Mouse (Mus musculus): ENCODE measurements at regions not wholly inside any gene's neighbourhood (a gene's known extent, or its start where the extent isn't known, plus 50 kb on each side); places are given as distances from the start of the nearest gene placed in this dataset.

- H3K36me3 ChIP-seq, result no peaks in the 10 kb centered on the region
- peaks cover 14% of the 10 kb centered on the region for H3K4me1 ChIP-seq
- no peaks in the 10 kb centered on the region for H3K9me3 ChIP-seq (replicated peaks)
- WGBS (ENCODE audit: insufficient replicate concordance), result 38% methylated on average over 11 of the region's 11 CpGs
- ATAC-seq, result no peak
- H3K27me3 ChIP-seq (replicated peaks), result 0 out of 2 replicates have a peak, but pooled peaks cover 4% of the 10 kb centered on the region
- no peak overlapping the region for H3K9ac ChIP-seq
- H3K27ac ChIP-seq, result no peak overlapping the region
- H3K4me3 ChIP-seq, result no peak overlapping the region
- no peak overlapping the region for H3K4me2 ChIP-seq
Observed at GRCm38 (mm10) chr8:126162748-126163371, 135.5 kb upstream of the Slc35f3 start.

- no peak overlapping the region for H3K27ac ChIP-seq
- no peak for ATAC-seq
- H3K27me3 ChIP-seq (replicated peaks), result 0 out of 2 replicates have a peak, but pooled peaks cover 4% of the 10 kb centered on the region
- H3K4me1 ChIP-seq, result peaks cover 14% of the 10 kb centered on the region
- H3K4me3 ChIP-seq, result no peak overlapping the region
- no peaks in the 10 kb centered on the region for H3K9me3 ChIP-seq (replicated peaks)
- H3K36me3 ChIP-seq, result no peaks in the 10 kb centered on the region
- WGBS (ENCODE audit: insufficient replicate concordance), result 39% methylated on average over 5 of the region's 5 CpGs
- H3K4me2 ChIP-seq, result no peak overlapping the region
- H3K9ac ChIP-seq, result no peak overlapping the region
Observed at GRCm38 (mm10) chr8:126163954-126164353, 134.4 kb upstream of the Slc35f3 start.

- ATAC-seq, result no peak
- no peak overlapping the region for H3K9ac ChIP-seq
- WGBS (ENCODE audit: insufficient replicate concordance), result 64% methylated on average over 8 of the region's 8 CpGs
- no peaks in the 10 kb centered on the region for H3K9me3 ChIP-seq (replicated peaks)
- no peaks in the 10 kb centered on the region for H3K36me3 ChIP-seq
- no peak overlapping the region for H3K4me2 ChIP-seq
- H3K27ac ChIP-seq, result no peak overlapping the region
- peaks cover 5% of the 10 kb centered on the region for H3K4me1 ChIP-seq
- H3K4me3 ChIP-seq, result no peak overlapping the region
- H3K27me3 ChIP-seq (replicated peaks), result 0 out of 2 replicates have a peak, but pooled peaks cover 4% of the 10 kb centered on the region
Observed at GRCm38 (mm10) chr8:126165486-126166095, 132.8 kb upstream of the Slc35f3 start.

- 0 out of 2 replicates have a peak, but pooled peaks cover 4% of the 10 kb centered on the region for H3K27me3 ChIP-seq (replicated peaks)
- H3K27ac ChIP-seq, result no peak overlapping the region
- no peaks in the 10 kb centered on the region for H3K36me3 ChIP-seq
- no peak for ATAC-seq
- H3K9me3 ChIP-seq (replicated peaks), result no peaks in the 10 kb centered on the region
- no peak overlapping the region for H3K4me2 ChIP-seq
- H3K4me1 ChIP-seq, result no peaks in the 10 kb centered on the region
- WGBS (ENCODE audit: insufficient replicate concordance), result 65% methylated on average over 7 of the region's 7 CpGs
- no peak overlapping the region for H3K9ac ChIP-seq
- H3K4me3 ChIP-seq, result no peak overlapping the region
Observed at GRCm38 (mm10) chr8:126166394-126166793, 132.0 kb upstream of the Slc35f3 start.

- Histone ChIP-seq H3K4me2 (no peak overlapping the region), H3K4me1 (no peaks in the 10 kb centered on the region), H3K9me3 (replicated peaks) (no peaks in the 10 kb centered on the region), H3K4me3 (no peak overlapping the region), H3K9ac (no peak overlapping the region), H3K27me3 (replicated peaks) (no peaks in the 10 kb centered on the region), H3K36me3 (no peaks in the 10 kb centered on the region), H3K27ac (no peak overlapping the region)
- whole genome bisulfite sequencing (ENCODE audit: insufficient replicate concordance), result 59% methylated on average over 7 of the region's 7 CpGs
- no peak for ATAC-seq
Observed at GRCm38 (mm10) chr8:126174451-126174850, 123.9 kb upstream of the Slc35f3 start.

- no peaks in the 10 kb centered on the region for H3K27me3 ChIP-seq (replicated peaks)
- no peak overlapping the region for H3K27ac ChIP-seq
- no peak overlapping the region for H3K4me2 ChIP-seq
- 78% methylated on average over 7 of the region's 7 CpGs for WGBS (ENCODE audit: insufficient replicate concordance)
- ATAC-seq, result no peak
- no peaks in the 10 kb centered on the region for H3K4me1 ChIP-seq
- no peak overlapping the region for H3K4me3 ChIP-seq
- H3K9ac ChIP-seq, result no peak overlapping the region
- no peaks in the 10 kb centered on the region for H3K9me3 ChIP-seq (replicated peaks)
- H3K36me3 ChIP-seq, result no peaks in the 10 kb centered on the region
Observed at GRCm38 (mm10) chr8:126176305-126176704, 122.1 kb upstream of the Slc35f3 start.

GRCm38 (mm10) chr8:126177855-126178254 is 120.5 kb upstream of the Slc35f3 start:
- Histone ChIP-seq H3K27ac (no peak overlapping the region), H3K4me3 (no peak overlapping the region), H3K4me1 (no peaks in the 10 kb centered on the region), H3K9ac (no peak overlapping the region), H3K4me2 (no peak overlapping the region), H3K27me3 (replicated peaks) (no peaks in the 10 kb centered on the region), H3K36me3 (no peaks in the 10 kb centered on the region), H3K9me3 (replicated peaks) (no peaks in the 10 kb centered on the region)
- whole genome bisulfite sequencing (ENCODE audit: insufficient replicate concordance), result 64% methylated on average over 10 of the region's 10 CpGs
- ATAC-seq, result no peak

- no peak for ATAC-seq
- no peaks in the 10 kb centered on the region for H3K36me3 ChIP-seq
Observed at GRCm38 (mm10) chr8:126188741-126189285, 109.5 kb upstream of the Slc35f3 start.

GRCm38 (mm10) chr8:126195616-126196015 is 102.7 kb upstream of the Slc35f3 start:
- no peaks in the 10 kb centered on the region for H3K36me3 ChIP-seq
- ATAC-seq, result no peak
- H3K9me3 ChIP-seq (replicated peaks), result peaks cover 15% of the 10 kb centered on the region; the same call in 1 of the 2 replicates
- no peak overlapping the region for H3K27ac ChIP-seq
- H3K9ac ChIP-seq, result no peak overlapping the region
- 77% methylated on average over 2 of the region's 2 CpGs for whole genome bisulfite sequencing (ENCODE audit: insufficient replicate concordance)
- no peak overlapping the region for H3K4me3 ChIP-seq
- no peaks in the 10 kb centered on the region for H3K27me3 ChIP-seq (replicated peaks)
- no peaks in the 10 kb centered on the region for H3K4me1 ChIP-seq
- H3K4me2 ChIP-seq, result no peak overlapping the region

More at GRCm38 (mm10) chr8:126188741-126189285, 109.5 kb upstream of the Slc35f3 start:
- Histone ChIP-seq H3K4me3 (no peak overlapping the region), H3K27me3 (replicated peaks) (no peaks in the 10 kb centered on the region), H3K9me3 (replicated peaks) (0 out of 2 replicates have a peak, but pooled peaks cover 4% of the 10 kb centered on the region), H3K27ac (no peak overlapping the region), H3K4me1 (no peaks in the 10 kb centered on the region), H3K9ac (no peak overlapping the region), H3K4me2 (no peak overlapping the region)
- WGBS (ENCODE audit: insufficient replicate concordance), result 70% methylated on average over 5 of the region's 5 CpGs

- no peak overlapping the region for H3K4me2 ChIP-seq
- ATAC-seq, result no peak
- H3K27ac ChIP-seq, result no peak overlapping the region
- 76% methylated on average over 8 of the region's 8 CpGs for WGBS (ENCODE audit: insufficient replicate concordance)
- H3K9ac ChIP-seq, result no peak overlapping the region
- no peaks in the 10 kb centered on the region for H3K9me3 ChIP-seq (replicated peaks)
- no peaks in the 10 kb centered on the region for H3K27me3 ChIP-seq (replicated peaks)
- H3K4me3 ChIP-seq, result no peak overlapping the region
- H3K36me3 ChIP-seq, result no peaks in the 10 kb centered on the region
- no peaks in the 10 kb centered on the region for H3K4me1 ChIP-seq
Observed at GRCm38 (mm10) chr8:126210561-126210960, 87.8 kb upstream of the Slc35f3 start.

- H3K4me1 ChIP-seq, result no peaks in the 10 kb centered on the region
- H3K9ac ChIP-seq, result no peak overlapping the region
- H3K4me3 ChIP-seq, result no peak overlapping the region
- no peak overlapping the region for H3K27ac ChIP-seq
- no peak for ATAC-seq
- H3K4me2 ChIP-seq, result no peak overlapping the region
- no peaks in the 10 kb centered on the region for H3K9me3 ChIP-seq (replicated peaks)
- no peaks in the 10 kb centered on the region for H3K36me3 ChIP-seq
- no peaks in the 10 kb centered on the region for H3K27me3 ChIP-seq (replicated peaks)
- WGBS (ENCODE audit: insufficient replicate concordance), result 85% methylated on average over 5 of the region's 5 CpGs
Observed at GRCm38 (mm10) chr8:126212802-126213201, 85.6 kb upstream of the Slc35f3 start.

- no peak for ATAC-seq
- Histone ChIP-seq H3K4me1 (no peaks in the 10 kb centered on the region), H3K4me2 (no peak overlapping the region), H3K9me3 (replicated peaks) (no peaks in the 10 kb centered on the region), H3K4me3 (no peak overlapping the region), H3K27ac (no peak overlapping the region), H3K9ac (no peak overlapping the region), H3K27me3 (replicated peaks) (no peaks in the 10 kb centered on the region), H3K36me3 (no peaks in the 10 kb centered on the region)
- WGBS (ENCODE audit: insufficient replicate concordance), result 63% methylated on average over 1 of the region's 1 CpGs
Observed at GRCm38 (mm10) chr8:126214571-126214970, 83.8 kb upstream of the Slc35f3 start.
